Mouse (Mus musculus) intestine, postnatal 0 days (tissue): ENCODE measurements around the gene Cdc20b. TPM values are rescaled to one million over a fixed set of nuclear protein-coding genes. Genes with fewer than 3 reads are reported as not detected.
A peak's percentile ranks its signal among the peaks of the same experiment; 100 is the strongest.

Experiments used
- ATAC-seq: fragments of 200-750 bp; cut with Nextera tagmentation; 2 replicates; pipeline ENCODE4 v1.8.0; 2017; ENCODE audit warnings: mild to moderate bottlenecking, moderate TSS enrichment, moderate library complexity
- H3K27ac ChIP-seq: fragments of 300-500 bp; sonication (generic); 2 replicates; pipeline ENCODE4 v1.5.1; 2014; ENCODE audit warnings: mild to moderate bottlenecking, low read depth, low read length, moderate library complexity
- H3K27me3 ChIP-seq: fragments of 300-500 bp; sonication (generic); replicated peaks from 2 replicates; pipeline ENCODE4 v1.6.1; 2014; ENCODE audit warnings: low read length, mixed read lengths; ENCODE audit not compliant: control insufficient read depth, insufficient read depth
- H3K36me3 ChIP-seq: fragments of 300-500 bp; sonication (generic); 2 replicates; pipeline ENCODE4 v1.6.1; 2014; ENCODE audit warnings: mild to moderate bottlenecking, moderate library complexity; ENCODE audit not compliant: control insufficient read depth, insufficient read depth
- H3K4me1 ChIP-seq: fragments of 300-500 bp; sonication (generic); replicated peaks from 2 replicates; pipeline ENCODE4 v1.6.1; 2014; ENCODE audit warnings: antibody characterized with exemption, low read length, mixed read lengths; ENCODE audit not compliant: control insufficient read depth, insufficient read depth
- H3K4me2 ChIP-seq: fragments of 300-500 bp; sonication (generic); replicated peaks from 2 replicates; pipeline ENCODE4 v1.6.1; 2014; ENCODE audit warnings: low read depth, mild to moderate bottlenecking, moderate library complexity
- H3K4me3 ChIP-seq: fragments of 300-500 bp; sonication (generic); 2 replicates; pipeline ENCODE4 v1.5.1; 2014; ENCODE audit warnings: low read depth, low read length
- H3K9ac ChIP-seq: fragments of 300-500 bp; sonication (generic); 2 replicates; pipeline ENCODE4 v1.6.1; 2014; ENCODE audit warnings: mild to moderate bottlenecking, low read depth, low read length
- H3K9me3 ChIP-seq: fragments of 300-500 bp; sonication (generic); 2 replicates; pipeline ENCODE4 v1.6.1; 2016; ENCODE audit warnings: mixed run types; ENCODE audit not compliant: control insufficient read depth
- CTCF ChIP-seq: sonication (generic); IDR thresholded peaks from 2 replicates; pipeline ENCODE4 v1.5.1; 2016; ENCODE audit warnings: low read depth, mild to moderate bottlenecking, control low read depth, antibody characterized with exemption, moderate library complexity
- WGBS: fragments of 180-500 bp; shearing (Covaris S2); extraction: QIAGEN DNeasy Blood & Tissue Kit; methylation state at CpG from one replicate; pipeline ENCODE4 v1.1.7; 2014; 5-methylcytosine and 5-hydroxymethylcytosine counted together
- polyA plus RNA-seq: library from polyadenylated mRNA; unstranded; fragments of >200 nt; fragmentation: Nextera tagmentation; extraction: Ambion mirVana; gene quantifications from 2 replicates; pipeline ENCODE4 v1.2.1, GENCODE M21; 2015

Cdc20b gene
- polyA plus RNA-seq, 1 experiment from 2014 or later = not detected

GRCm38 (mm10) chr13:112989541-112989940 lies 45.4 kb upstream of the Cdc20b start:
- ATAC-seq = no peak
- Histone ChIP-seq H3K27me3 (peaks cover 85% of the 10 kb centered on the region), H3K27ac (no peak overlapping the region), H3K9me3 (no peaks in the 10 kb centered on the region), H3K36me3 (no peaks in the 10 kb centered on the region), H3K9ac (no peak overlapping the region), H3K4me3 (no peak overlapping the region), H3K4me2 (no peak overlapping the region), H3K4me1 (0 out of 2 replicates have a peak, but pooled peaks cover 7% of the 10 kb centered on the region)
- TF ChIP-seq CTCF = no peak
- under 1% methylated on average over 23 of the region's 23 CpGs for WGBS

GRCm38 (mm10) chr13:112990346-112990745 lies 44.6 kb upstream of the Cdc20b start:
- TF ChIP-seq CTCF = no peak
- 0 out of 2 replicates have a peak overlapping the region, but pooled peaks have one; percentile 13 for H3K4me2 ChIP-seq
- H3K27me3 ChIP-seq = peaks cover 91% of the 10 kb centered on the region
- WGBS = 25% methylated on average over 4 of the region's 4 CpGs
- H3K4me3 ChIP-seq = no peak overlapping the region
- no peak for ATAC-seq
- no peaks in the 10 kb centered on the region for H3K9me3 ChIP-seq
- H3K9ac ChIP-seq = no peak overlapping the region
- H3K36me3 ChIP-seq = no peaks in the 10 kb centered on the region
- H3K4me1 ChIP-seq = 0 out of 2 replicates have a peak, but pooled peaks cover 7% of the 10 kb centered on the region
- H3K27ac ChIP-seq = no peak overlapping the region

DNA sequence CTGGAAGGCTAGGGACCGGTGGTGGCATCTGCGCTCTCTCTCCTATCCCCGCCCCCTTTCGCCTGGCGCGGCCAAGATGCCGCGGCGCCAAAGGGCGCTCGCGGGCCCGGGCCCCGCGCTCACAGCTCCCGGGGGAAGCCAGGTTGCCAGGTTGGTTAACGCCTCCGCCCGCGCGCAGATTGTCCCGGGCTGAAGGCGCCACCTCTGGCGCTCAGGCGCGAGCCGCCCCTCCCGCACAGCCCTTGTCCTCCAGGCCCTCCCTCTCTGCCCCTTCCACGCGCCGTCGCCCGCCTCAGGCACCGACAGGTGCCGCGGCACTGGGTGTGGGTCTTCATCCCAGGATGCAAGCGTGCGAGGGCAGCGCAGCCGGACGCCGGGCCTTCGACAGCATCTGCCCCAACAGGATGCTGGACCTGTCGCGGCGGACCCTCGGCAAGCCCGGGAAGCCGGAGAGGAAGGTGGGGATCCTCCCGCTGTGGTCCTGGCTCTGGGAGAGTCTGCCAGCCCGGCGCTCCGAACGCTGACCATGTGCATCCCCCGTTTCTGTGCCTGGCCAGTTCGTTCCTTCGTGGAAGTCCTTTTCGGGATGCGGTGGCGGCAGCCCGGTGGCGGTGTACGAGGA lies 41.3 kb upstream of the Cdc20b start, which contains the start of gene Mcidas:
Mcidas (plus strand) TSS at position 315 of the 622 bp plus-strand sequence.
- Histone ChIP-seq H3K4me2 (peak within 1 kb of the TSS; percentile 80), H3K4me3 (peak within 1 kb of the TSS; percentile 41), H3K4me1 (0 out of 2 replicates have a peak, but pooled peaks cover 3% of the 10 kb centered on the region), H3K36me3 (no peaks in the 10 kb centered on the region), H3K9ac (no peak within 1 kb of the TSS), H3K27ac (no peak within 1 kb of the TSS), H3K27me3 (peaks cover 87% of the 10 kb centered on the region), H3K9me3 (no peaks in the 10 kb centered on the region)
- no peak for ATAC-seq
- under 1% methylated on average over 60 of the region's 63 CpGs for WGBS
- no peak for TF ChIP-seq CTCF

GRCm38 (mm10) chr13:112994191-112994590 lies 40.7 kb upstream of the Cdc20b start:
- Histone ChIP-seq H3K4me1 (0 out of 2 replicates have a peak, but pooled peaks cover 3% of the 10 kb centered on the region), H3K27me3 (peaks cover 86% of the 10 kb centered on the region), H3K9me3 (no peaks in the 10 kb centered on the region), H3K9ac (no peak overlapping the region), H3K36me3 (no peaks in the 10 kb centered on the region), H3K4me3 (peak overlapping the region; percentile 41), H3K4me2 (peak overlapping the region; percentile 80), H3K27ac (no peak overlapping the region)
- peak; percentile 55; the same call in 1 of the 2 replicates for ATAC-seq
- under 1% methylated on average over 25 of the region's 25 CpGs for WGBS
- TF ChIP-seq CTCF = peak; percentile 88

DNA sequence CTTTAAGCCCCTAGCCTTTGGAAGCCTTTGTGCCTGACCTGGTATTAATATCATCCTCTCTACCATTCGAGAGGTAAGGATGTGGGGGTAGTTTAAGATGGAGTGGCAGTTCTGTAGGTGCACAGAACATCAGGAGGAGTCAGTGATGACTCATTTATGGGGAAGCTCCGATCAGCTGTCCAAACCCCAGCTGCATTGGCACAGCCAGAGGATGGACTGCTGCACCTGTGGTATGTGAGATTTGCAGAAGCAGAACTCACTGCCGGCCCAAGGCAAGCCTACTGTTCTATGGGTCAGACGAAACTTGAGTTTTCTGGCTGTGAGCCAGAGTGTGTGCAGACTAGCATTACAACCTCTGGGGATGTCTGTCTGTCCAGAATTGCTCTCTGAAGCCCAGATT lies 38.5 kb upstream of the Cdc20b start:
- H3K9me3 ChIP-seq = no peaks in the 10 kb centered on the region
- H3K4me3 ChIP-seq = no peak overlapping the region
- ATAC-seq = no peak
- H3K4me1 ChIP-seq = 0 out of 2 replicates have a peak, but pooled peaks cover 3% of the 10 kb centered on the region
- H3K4me2 ChIP-seq = no peak overlapping the region
- H3K27ac ChIP-seq = no peak overlapping the region
- 45% methylated on average over 4 of the region's 4 CpGs for WGBS
- H3K36me3 ChIP-seq = no peaks in the 10 kb centered on the region
- H3K27me3 ChIP-seq = peaks cover 72% of the 10 kb centered on the region
- no peak overlapping the region for H3K9ac ChIP-seq
- no peak for TF ChIP-seq CTCF

GRCm38 (mm10) chr13:112997369-112997768 lies 37.5 kb upstream of the Cdc20b start:
- Histone ChIP-seq H3K9me3 (no peaks in the 10 kb centered on the region), H3K4me1 (0 out of 2 replicates have a peak, but pooled peaks cover 3% of the 10 kb centered on the region), H3K4me3 (no peak overlapping the region), H3K9ac (no peak overlapping the region), H3K27me3 (peaks cover 68% of the 10 kb centered on the region), H3K4me2 (no peak overlapping the region), H3K36me3 (no peaks in the 10 kb centered on the region), H3K27ac (no peak overlapping the region)
- 69% methylated on average over 6 of the region's 6 CpGs for WGBS
- TF ChIP-seq CTCF = no peak
- ATAC-seq = no peak
